Mouse (Mus musculus): ENCODE measurements at regions not wholly inside any gene's neighbourhood (a gene's known extent, or its start where the extent isn't known, plus 50 kb on each side); places are given as distances from the start of the nearest gene placed in this dataset.

GRCm38 (mm10) chr12:117365876-117366275, 150.4 kb upstream of the Rapgef5 start:
- no peak for TF ChIP-seq POLR2A (IDR thresholded peaks at IDR 0.05; ENCODE audit: insufficient read depth, low read length)
- no peak for TF ChIP-seq CTCF (IDR thresholded peaks at IDR 0.05; ENCODE audit: low read depth, low read length)
- TF ChIP-seq EP300 (IDR thresholded peaks at IDR 0.05; ENCODE audit: insufficient read depth, low read depth, low read length), result no peak

Measured in ES-Bruce4 (cell line).